In genomic region chr7:118705101-118705961, GRCm38 (mm10) we compare ENCODE assay signal across 8 mouse cellular contexts. TPM values are rescaled to one million over a fixed set of nuclear protein-coding genes. Genes with fewer than 3 reads are reported as not detected.
A peak's percentile ranks its signal among the peaks of the same experiment; 100 is the strongest.
DNase-seq lines count a peak whose midpoint lies in the region; ATAC-seq and TF ChIP-seq lines count a peak whose summit lies in the region.

TSS of gene Gde1 (minus strand) at chr7:118705778.

- H3K36me3 ChIP-seq in C2C12 (ENCODE audit: control insufficient read depth, insufficient read depth) = no peaks in the 10 kb centered on the region
- peaks cover 31% of the 10 kb centered on the region for H3K36me3 ChIP-seq in erythroblast, embryonic 14.5 days (ENCODE audit: control insufficient read depth)
- peaks cover 5% of the 10 kb centered on the region; the same call in 1 of the 2 replicates for H3K36me3 ChIP-seq in heart, embryonic 12.5 days
- no peaks in the 10 kb centered on the region for H3K36me3 ChIP-seq in kidney, postnatal 0 days (ENCODE audit: insufficient read depth, low read length)
- no peaks in the 10 kb centered on the region for H3K36me3 ChIP-seq in liver, embryonic 11.5 days (ENCODE audit: control insufficient read depth, insufficient read depth, low read length)
- H3K36me3 ChIP-seq in stomach, embryonic 14.5 days (ENCODE audit: control insufficient read depth, insufficient read depth, low read length) = no peaks in the 10 kb centered on the region

- WGBS in heart, embryonic 12.5 days = under 1% methylated on average over 66 of the region's 66 CpGs
- under 1% methylated on average over 66 of the region's 66 CpGs for WGBS in kidney, postnatal 0 days
- under 1% methylated on average over 63 of the region's 66 CpGs for WGBS in liver, embryonic 11.5 days
- WGBS in stomach, embryonic 14.5 days = under 1% methylated on average over 66 of the region's 66 CpGs

- H3K9ac ChIP-seq in heart, embryonic 12.5 days = peak within 1 kb of the TSS; percentile 87
- peak within 1 kb of the TSS; percentile 75 for H3K9ac ChIP-seq in kidney, postnatal 0 days (ENCODE audit: low read depth, low read length)
- peak within 1 kb of the TSS; percentile 90 for H3K9ac ChIP-seq in liver, embryonic 11.5 days (ENCODE audit: low read depth, low read length)
- peak within 1 kb of the TSS; percentile 76 for H3K9ac ChIP-seq in stomach, embryonic 14.5 days (replicated peaks; ENCODE audit: low read depth, low read length)

- H3K4me1 ChIP-seq in erythroblast, embryonic 14.5 days (ENCODE audit: control insufficient read depth) = peaks cover 48% of the 10 kb centered on the region
- H3K4me1 ChIP-seq in heart, embryonic 12.5 days (replicated peaks) = peaks cover 25% of the 10 kb centered on the region
- peaks cover 3% of the 10 kb centered on the region; the same call in 1 of the 2 replicates for H3K4me1 ChIP-seq in kidney, postnatal 0 days (replicated peaks; ENCODE audit: insufficient read depth, low read length)
- peaks cover 13% of the 10 kb centered on the region for H3K4me1 ChIP-seq in liver, embryonic 11.5 days (replicated peaks; ENCODE audit: control insufficient read depth, insufficient read depth, low read length)
- H3K4me1 ChIP-seq in stomach, embryonic 14.5 days (ENCODE audit: control insufficient read depth, insufficient read depth, low read length) = peaks cover 17% of the 10 kb centered on the region

- no peaks in the 10 kb centered on the region for H3K27me3 ChIP-seq in C2C12 (ENCODE audit: control insufficient read depth, insufficient read depth, insufficient read length)
- H3K27me3 ChIP-seq in erythroblast, embryonic 14.5 days (ENCODE audit: control insufficient read depth) = no peaks in the 10 kb centered on the region
- H3K27me3 ChIP-seq in heart, embryonic 12.5 days (replicated peaks) = no peaks in the 10 kb centered on the region
- no peaks in the 10 kb centered on the region for H3K27me3 ChIP-seq in kidney, postnatal 0 days (ENCODE audit: insufficient read depth, low read length)
- no peaks in the 10 kb centered on the region for H3K27me3 ChIP-seq in liver, embryonic 11.5 days (replicated peaks; ENCODE audit: control insufficient read depth, insufficient read depth, low read length)
- H3K27me3 ChIP-seq in stomach, embryonic 14.5 days (ENCODE audit: control insufficient read depth, insufficient read depth, low read length) = no peaks in the 10 kb centered on the region

- peak within 1 kb of the TSS; percentile 75 for H3K27ac ChIP-seq in heart, embryonic 12.5 days (ENCODE audit: poor library complexity, severe bottlenecking)
- H3K27ac ChIP-seq in kidney, postnatal 0 days = peak within 1 kb of the TSS; percentile 88
- H3K27ac ChIP-seq in liver, embryonic 11.5 days (ENCODE audit: low read depth, low read length) = peak within 1 kb of the TSS; percentile 81
- H3K27ac ChIP-seq in stomach, embryonic 14.5 days (ENCODE audit: low read length) = peak within 1 kb of the TSS; percentile 79

- H3ac ChIP-seq in C2C12 (ENCODE audit: control insufficient read depth, insufficient read length, low read depth) = peak within 1 kb of the TSS; percentile 94

- no peaks in the 10 kb centered on the region for H3K9me3 ChIP-seq in erythroblast, embryonic 14.5 days (ENCODE audit: control insufficient read depth, low read length)
- H3K9me3 ChIP-seq in heart, embryonic 12.5 days (replicated peaks) = no peaks in the 10 kb centered on the region
- H3K9me3 ChIP-seq in kidney, postnatal 0 days (replicated peaks; ENCODE audit: low read length) = no peaks in the 10 kb centered on the region
- no peaks in the 10 kb centered on the region for H3K9me3 ChIP-seq in liver, embryonic 11.5 days (ENCODE audit: control insufficient read depth, low read length)
- H3K9me3 ChIP-seq in stomach, embryonic 14.5 days (ENCODE audit: control insufficient read depth, low read depth, low read length) = no peaks in the 10 kb centered on the region

- peaks cover 38% of the 10 kb centered on the region for H3K79me2 ChIP-seq in C2C12 (ENCODE audit: control insufficient read depth, insufficient read depth)

- no peak for TF ChIP-seq CTCF in C2C12 (IDR thresholded peaks at IDR 0.05; ENCODE audit: control insufficient read depth, insufficient read depth, insufficient read length)
- no peak for TF ChIP-seq CTCF in brain, embryonic 14.5 days (IDR thresholded peaks at IDR 0.05; ENCODE audit: borderline replicate concordance, extremely low read depth, insufficient read depth, insufficient read length)
- TF ChIP-seq CTCF in kidney, postnatal 0 days (IDR thresholded peaks at IDR 0.05; ENCODE audit: low read depth) = 0 out of 2 replicates have a peak, but pooled peaks have one; percentile 12

- H3K79me3 ChIP-seq in C2C12 (ENCODE audit: low read depth) = peaks cover 9% of the 10 kb centered on the region

- peak; percentile 92 for ATAC-seq in heart, embryonic 12.5 days (ENCODE audit: insufficient number of reproducible peaks, low FRiP score)
- ATAC-seq in kidney, postnatal 0 days (replicated peaks; ENCODE audit: low FRiP score, low read depth) = peak; percentile 96
- peak; percentile 93 for ATAC-seq in liver, embryonic 11.5 days (replicated peaks; ENCODE audit: low FRiP score)
- peak; percentile 92 for ATAC-seq in stomach, embryonic 14.5 days (ENCODE audit: insufficient number of reproducible peaks, insufficient read depth, low FRiP score, low read depth)

- peak within 1 kb of the TSS; percentile 44 for H3K4me3 ChIP-seq in C2C12 (ENCODE audit: insufficient read depth, poor library complexity, severe bottlenecking)
- peak within 1 kb of the TSS; percentile 96 for H3K4me3 ChIP-seq in erythroblast, embryonic 14.5 days (replicated peaks)
- H3K4me3 ChIP-seq in heart, embryonic 12.5 days = peak within 1 kb of the TSS; percentile 86
- H3K4me3 ChIP-seq in kidney, postnatal 0 days (replicated peaks; ENCODE audit: low read depth, low read length) = peak within 1 kb of the TSS; percentile 61
- peak within 1 kb of the TSS; percentile 92 for H3K4me3 ChIP-seq in liver, embryonic 11.5 days (ENCODE audit: low read depth, low read length)
- peak within 1 kb of the TSS; percentile 92 for H3K4me3 ChIP-seq in stomach, embryonic 14.5 days (ENCODE audit: low read depth, low read length)

- TF ChIP-seq POLR2A in brain, embryonic 14.5 days (IDR thresholded peaks at IDR 0.05; ENCODE audit: borderline replicate concordance, extremely low read depth, insufficient read depth, insufficient read length, poor library complexity, severe bottlenecking) = peak; percentile 84

- DNase-seq in brain, embryonic 14.5 days (ENCODE audit: low read depth) = peak; percentile 95
- peak; percentile 95 for DNase-seq in kidney, postnatal 0 days (ENCODE audit: low spot score)
- peak; percentile 90 for DNase-seq in liver, embryonic 11.5 days (ENCODE audit: low spot score)
- DNase-seq in naive thymus-derived CD4-positive, alpha-beta T cell, adult 2 months (ENCODE audit: low read depth) = peak; percentile 85

- peak within 1 kb of the TSS; percentile 95 for H3K4me2 ChIP-seq in heart, embryonic 12.5 days
- peak within 1 kb of the TSS; percentile 82 for H3K4me2 ChIP-seq in kidney, postnatal 0 days (ENCODE audit: low read length)
- peak within 1 kb of the TSS; percentile 84 for H3K4me2 ChIP-seq in liver, embryonic 11.5 days
- peak within 1 kb of the TSS; percentile 68 for H3K4me2 ChIP-seq in stomach, embryonic 14.5 days (replicated peaks; ENCODE audit: low read depth, low read length)

TF ChIP-seq in C2C12, 6 proteins besides CTCF, POLR2A, EP300 and RAD21:
- no peak for TF ChIP-seq MYOG (IDR thresholded peaks at IDR 0.05; ENCODE audit: control insufficient read depth, extremely low read depth, insufficient read length)
TF ChIP-seq in C2C12: peak in this region for 0.

RNA-seq across cellular contexts. Expression of gene Gde1, which starts in this region (rescaled TPM):
- 54.7 TPM for polyA plus RNA-seq in C2C12 (2012; fragmentation: generic; extraction: Trizol)
- 154 and 228 TPM in 2 replicates for polyA plus RNA-seq in brain, embryonic 14.5 days (2012; rRNA removed)
- 7.3 and 8.4 TPM in 2 replicates for polyA plus RNA-seq in erythroblast, embryonic 14.5 days (2012)
- polyA plus RNA-seq in heart, embryonic 12.5 days (2016; fragmentation: Nextera tagmentation; extraction: Ambion mirVana) = 70.1 and 74.6 TPM in 2 replicates
- 139 and 148 TPM in 2 replicates for polyA plus RNA-seq in kidney, postnatal 0 days (2015; fragmentation: Nextera tagmentation; extraction: Ambion mirVana)
- polyA plus RNA-seq in liver, embryonic 11.5 days (2014; fragmentation: Nextera tagmentation; extraction: Ambion mirVana) = 64.2 and 71.0 TPM in 2 replicates
- 104 and 117 TPM in 2 replicates for polyA plus RNA-seq in stomach, embryonic 14.5 days (2014; fragmentation: Nextera tagmentation; extraction: Ambion mirVana)

Comparison
In these comparisons a context has a peak if more than half of its experiments do, and no peak if none do; other contexts are left out.
1. Peak in every context shown above with its lines: DNase-seq, ATAC-seq, H3K4me3 ChIP-seq and H3K27ac ChIP-seq.
2. H3K4me3 ChIP-seq: peak in every context shown above with its lines; median percentile 96 in erythroblast, embryonic 14.5 days; 92 in liver, embryonic 11.5 days; 92 in stomach, embryonic 14.5 days; 86 in heart, embryonic 12.5 days; 61 in kidney, postnatal 0 days; 44 in C2C12.